Mouse (Mus musculus) left cerebral cortex, adult 2 months (tissue): Measurements from ENCODE around the gene Paqr6. TPM values are rescaled to one million over a fixed set of nuclear protein-coding genes. Genes with fewer than 3 reads are reported as not detected.
"Not testable (repeated sequence)": the region's sequence is repeated elsewhere in the genome, so short reads cannot be mapped to it uniquely, and the experiment has no call there.

Experiments used
- DNase-seq, 2 experiments: peaks; one replicate each; pipeline ENCODE4 v3.0.0; 2021 to 2022; ENCODE audit warnings: low spot score in 2 of 2, mixed read lengths in 1 of 2; ENCODE audit errors: extremely low spot score in 1 of 2
- H3K27ac ChIP-seq: fragments of 200-600 bp; 2 replicates; pipeline ENCODE4 v1.8.1; 2022
- H3K4me3 ChIP-seq: fragments of 200-600 bp; 2 replicates; pipeline ENCODE4 v1.8.1; 2022
- CTCF ChIP-seq: fragments of 200-600 bp; IDR thresholded peaks from 2 replicates; pipeline ENCODE4 v1.8.1; 2022; ENCODE audit warnings: antibody characterized with exemption, mild to moderate bottlenecking, moderate library complexity
- intact Hi-C: fragments of 180-260 bp; cut with DNase I; formaldehyde crosslinking; loops from one replicate; pipeline ENCODE4 v1.15.1; 2025
- total RNA-seq, 2 experiments: library from RNA; stranded (reverse); gene quantifications; 2 replicates each; pipeline ENCODE4 v1.2.3; 2021

Gene Paqr6
- total RNA-seq, 2 experiments from 2014 or later, result 8.7 to 8.8 TPM

- DNase-seq, result no peak
- no peak for TF ChIP-seq CTCF
- Histone ChIP-seq H3K27ac (no peak overlapping the region), H3K4me3 (no peak overlapping the region)
- intact Hi-C loops, result loop anchor here (5.0 kb wide), 2 partner anchors 128 to 147 kb away; no protein-coding TSS in a partner anchor
These were observed 25.4 kb upstream of the Paqr6 start for GRCm38 (mm10) chr3:88339006-88339405.

DNA sequence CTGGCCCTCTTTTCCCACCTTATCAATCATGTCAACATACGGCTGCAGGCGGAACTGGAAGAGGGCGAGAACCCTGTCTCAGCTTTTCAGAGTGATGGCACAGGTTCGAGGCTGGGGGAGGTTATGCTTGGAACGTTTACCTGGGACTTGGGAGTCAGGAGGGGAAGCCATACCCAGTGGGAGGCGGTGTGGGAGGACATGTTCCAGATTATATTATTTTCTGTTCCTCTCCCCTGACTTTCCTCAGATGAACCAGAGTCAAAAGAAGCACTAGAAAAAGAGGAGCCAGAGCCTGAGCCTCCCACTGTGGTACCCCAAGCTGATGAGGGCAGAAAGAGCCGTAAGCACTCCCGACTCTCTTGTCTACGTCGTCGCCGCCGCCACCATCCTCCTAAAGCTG is 13.7 kb upstream of the Paqr6 start:
- Histone ChIP-seq H3K4me3 (no peak overlapping the region), H3K27ac (no peak overlapping the region)
- DNase-seq, result no peak
- TF ChIP-seq CTCF, result no peak
- intact Hi-C loops, result no loop called here

- H3K4me3 ChIP-seq, result no peak overlapping the region
- no peak for DNase-seq
- TF ChIP-seq CTCF, result no peak
- H3K27ac ChIP-seq, result no peak overlapping the region
- intact Hi-C loops, result no loop called here
These were observed 11.5 kb upstream of the Paqr6 start for GRCm38 (mm10) chr3:88352907-88353306.

DNA sequence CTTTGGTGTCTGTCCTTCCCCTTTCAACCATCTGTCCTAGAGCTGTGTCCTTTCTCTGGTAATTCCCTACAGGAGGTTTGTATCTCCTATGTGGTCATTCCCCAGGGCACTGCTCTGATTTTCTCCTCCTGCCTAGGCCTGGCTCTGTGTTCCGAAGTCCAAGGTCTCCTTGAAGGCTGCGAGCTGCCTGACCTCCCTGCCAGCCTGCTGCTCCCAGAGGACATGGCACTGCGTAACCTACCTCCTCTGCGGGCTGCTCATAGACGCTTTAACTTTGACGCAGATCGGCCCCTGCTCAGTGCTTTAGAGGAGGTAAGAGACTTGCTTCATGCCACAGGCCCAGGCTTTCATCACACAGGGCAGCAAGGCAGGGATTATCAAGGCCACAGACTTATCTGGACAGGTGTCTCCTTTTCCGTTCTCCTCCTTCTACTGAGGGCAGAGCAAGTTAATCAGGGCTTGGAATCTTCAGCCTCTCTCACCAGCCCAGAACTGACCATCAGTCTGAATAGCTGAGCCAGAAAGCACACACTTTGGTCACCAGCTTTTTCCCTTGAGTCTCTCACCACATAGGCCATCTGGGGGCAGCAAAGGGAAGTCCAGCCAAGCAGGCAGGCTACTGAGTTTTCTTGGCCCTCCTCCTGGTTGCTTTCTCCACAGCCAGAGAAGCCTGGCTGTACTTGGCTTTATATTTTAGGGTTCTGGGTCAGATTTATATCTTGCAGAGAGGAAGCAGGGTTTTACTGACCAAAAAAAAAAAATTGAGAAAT is 9.8 kb upstream of the Paqr6 start:
- DNase-seq, result no peak
- Histone ChIP-seq H3K4me3 (no peak overlapping the region), H3K27ac (no peak overlapping the region)
- intact Hi-C loops, result no loop called here
- TF ChIP-seq CTCF, result peak; percentile 41

- no peak for TF ChIP-seq CTCF
- Histone ChIP-seq H3K27ac (peak overlapping the region; percentile 3), H3K4me3 (no peak overlapping the region)
- no peak for DNase-seq
- intact Hi-C loops, result no loop called here
These were observed 4.8 kb upstream of the Paqr6 start for GRCm38 (mm10) chr3:88359584-88359983.

GRCm38 (mm10) chr3:88359989-88360388 is 4.4 kb upstream of the Paqr6 start:
- Histone ChIP-seq H3K4me3 (no peak overlapping the region), H3K27ac (peak overlapping the region; percentile 3)
- TF ChIP-seq CTCF, result no peak
- intact Hi-C loops, result no loop called here
- no peak for DNase-seq

- TF ChIP-seq CTCF, result no peak
- DNase-seq, result no peak
- intact Hi-C loops, result no loop called here
- H3K27ac ChIP-seq, result peak overlapping the region; percentile 71; the same call in 1 of the 2 replicates
- no peak overlapping the region for H3K4me3 ChIP-seq
These were observed 3.3 kb upstream of the Paqr6 start for GRCm38 (mm10) chr3:88361096-88361495.

DNA sequence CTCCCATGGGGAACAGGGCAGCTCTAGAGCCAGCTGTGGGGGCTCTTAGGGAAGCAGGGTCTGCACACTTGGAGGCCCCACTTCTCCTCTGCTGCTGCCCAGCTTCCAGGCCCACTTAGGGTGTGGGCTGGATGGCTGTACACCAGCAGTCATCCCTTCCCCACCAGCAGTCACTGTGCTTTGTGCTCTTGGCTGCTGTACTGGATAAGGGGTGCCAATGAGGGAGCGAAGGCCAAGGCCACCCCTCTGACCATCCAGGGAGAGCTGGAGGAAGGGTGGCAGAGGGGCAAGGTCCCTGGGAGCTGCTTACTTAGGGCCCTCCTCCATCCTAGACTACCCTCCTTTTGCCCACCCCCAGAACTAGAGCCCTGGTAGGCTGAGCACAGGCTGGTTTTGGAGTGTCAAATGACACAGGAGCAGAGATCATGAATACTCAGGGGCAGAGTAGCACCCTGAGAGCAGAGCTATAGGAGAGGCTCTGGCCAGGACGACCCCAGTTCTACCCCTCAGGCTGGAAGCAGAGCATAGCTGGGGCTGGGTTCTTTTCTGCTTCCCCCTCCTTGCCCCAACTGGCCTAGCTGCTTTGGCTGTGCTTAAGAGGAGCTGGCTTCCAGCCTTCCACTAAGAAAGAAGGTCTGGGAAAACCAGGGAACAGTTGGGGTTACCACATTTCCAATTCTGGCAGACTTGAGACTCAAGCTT is 2.6 kb upstream of the Paqr6 start:
- H3K27ac ChIP-seq, result peak overlapping the region; percentile 71; the same call in 1 of the 2 replicates
- H3K4me3 ChIP-seq, result no peak overlapping the region
- TF ChIP-seq CTCF, result no peak
- intact Hi-C loops, result no loop called here
- DNase-seq, result no peak

GRCm38 (mm10) chr3:88363700-88364099 is 684 bp upstream of the Paqr6 start:
- intact Hi-C loops, result no loop called here
- no peak for TF ChIP-seq CTCF

GRCm38 (mm10) chr3:88365705-88366361 is 1.4 kb downstream of the Paqr6 start:
- no peak overlapping the region for H3K4me3 ChIP-seq
- peak in 1 of 2 experiments; percentile 46 for DNase-seq
- TF ChIP-seq CTCF, result no peak; the same call in 1 of the 2 replicates
- H3K27ac ChIP-seq, result no peak overlapping the region
- intact Hi-C loops, result no loop called here

More at GRCm38 (mm10) chr3:88363700-88364099, 684 bp upstream of the Paqr6 start:
- Histone ChIP-seq H3K27ac (peak overlapping the region; percentile 68), H3K4me3 (no peak overlapping the region)
- peak in 1 of 2 experiments; percentile 54 for DNase-seq

- DNase-seq, result peak; percentile 60 to 70
- intact Hi-C loops, H3K27ac ChIP-seq: not testable (repeated sequence)
- peak overlapping the region; percentile 34 for H3K4me3 ChIP-seq
These were observed 2.5 kb downstream of the Paqr6 start for GRCm38 (mm10) chr3:88366830-88367428.

DNA sequence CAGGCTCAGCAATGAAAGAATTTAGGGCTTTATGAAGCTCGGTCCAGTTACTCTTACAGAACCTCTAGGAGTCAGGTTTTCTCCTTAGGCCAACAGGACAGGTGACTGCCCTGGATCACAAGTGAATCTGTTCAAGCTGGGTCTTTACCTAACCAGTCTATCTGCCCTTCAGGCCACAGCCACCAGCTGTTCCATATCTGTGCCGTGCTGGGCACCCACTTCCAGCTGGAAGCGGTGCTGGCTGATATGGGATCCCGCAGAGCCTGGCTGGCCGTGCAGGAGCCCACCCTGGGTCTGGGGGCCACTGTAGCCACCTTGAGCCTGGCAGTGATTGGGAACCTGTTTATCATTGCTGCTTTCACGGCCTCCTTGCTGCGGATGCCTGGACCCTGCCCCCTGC is 3.1 kb downstream of the Paqr6 start:
- H3K4me3 ChIP-seq, H3K27ac ChIP-seq, intact Hi-C loops, DNase-seq: not testable (repeated sequence)

- H3K4me3 ChIP-seq, DNase-seq, H3K27ac ChIP-seq, intact Hi-C loops: not testable (repeated sequence)
These were observed 4.1 kb downstream of the Paqr6 start for GRCm38 (mm10) chr3:88368511-88368910.

- H3K4me3 ChIP-seq, DNase-seq, intact Hi-C loops, H3K27ac ChIP-seq: not testable (repeated sequence)
These were observed 8.3 kb downstream of the Paqr6 start, which contains the start of gene Bglap3 for GRCm38 (mm10) chr3:88372643-88373042. Bglap3 (minus strand) TSS chr3:88372743.

DNA sequence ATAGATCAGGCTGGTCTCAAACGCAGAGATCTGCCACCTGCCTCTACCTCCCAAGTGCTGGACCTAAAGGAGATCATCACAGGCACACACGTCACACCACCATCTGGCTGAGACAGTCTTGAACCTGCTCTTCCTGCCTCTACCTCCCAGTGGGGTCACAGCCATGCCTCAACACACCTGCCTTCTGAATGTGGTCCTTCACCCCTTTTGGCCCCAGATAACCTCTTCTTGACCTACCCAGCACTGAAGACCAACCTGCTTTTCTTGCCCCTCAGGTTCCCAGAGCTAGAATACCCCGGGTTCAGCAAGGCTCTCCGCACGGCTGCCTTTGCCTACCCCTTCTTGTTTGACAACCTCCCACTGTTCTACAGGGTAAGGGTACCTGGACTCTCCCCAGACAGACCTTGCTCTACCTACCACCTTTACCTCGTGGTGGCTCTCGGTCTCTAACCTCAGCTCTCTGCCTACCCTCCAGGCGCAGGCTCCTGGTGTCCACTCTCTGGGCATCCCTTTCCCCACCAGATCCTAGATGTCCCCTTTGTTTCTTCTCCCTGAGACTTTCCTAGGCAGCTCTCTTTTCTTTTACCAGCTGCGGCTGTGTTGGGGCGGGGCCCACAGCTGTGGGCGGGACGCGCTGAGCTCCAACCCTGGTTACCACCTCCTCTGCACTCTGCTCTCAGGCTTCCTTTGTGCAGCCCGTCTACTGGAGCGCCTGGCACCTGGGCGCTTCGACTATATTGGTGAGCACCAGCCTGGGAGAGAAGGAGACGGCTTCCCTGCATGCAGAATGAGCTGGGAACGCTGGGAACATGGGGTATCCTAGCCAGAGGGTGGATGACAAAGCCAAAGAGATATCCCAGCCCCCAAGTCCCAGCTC is 11.6 kb downstream of the Paqr6 start:
- H3K4me3 ChIP-seq, H3K27ac ChIP-seq, intact Hi-C loops, DNase-seq: not testable (repeated sequence)
